Mouse (Mus musculus): Measurements from ENCODE around the gene Cnga1. TPM values are rescaled to one million over a fixed set of nuclear protein-coding genes. Genes with fewer than 3 reads are reported as not detected.
"Not testable (repeated sequence)": the region's sequence is repeated elsewhere in the genome, so short reads cannot be mapped to it uniquely, and the experiment has no call there.

Cnga1 gene
- polyA plus RNA-seq, 1 experiment from 2014 or later, result not detected

DNA sequence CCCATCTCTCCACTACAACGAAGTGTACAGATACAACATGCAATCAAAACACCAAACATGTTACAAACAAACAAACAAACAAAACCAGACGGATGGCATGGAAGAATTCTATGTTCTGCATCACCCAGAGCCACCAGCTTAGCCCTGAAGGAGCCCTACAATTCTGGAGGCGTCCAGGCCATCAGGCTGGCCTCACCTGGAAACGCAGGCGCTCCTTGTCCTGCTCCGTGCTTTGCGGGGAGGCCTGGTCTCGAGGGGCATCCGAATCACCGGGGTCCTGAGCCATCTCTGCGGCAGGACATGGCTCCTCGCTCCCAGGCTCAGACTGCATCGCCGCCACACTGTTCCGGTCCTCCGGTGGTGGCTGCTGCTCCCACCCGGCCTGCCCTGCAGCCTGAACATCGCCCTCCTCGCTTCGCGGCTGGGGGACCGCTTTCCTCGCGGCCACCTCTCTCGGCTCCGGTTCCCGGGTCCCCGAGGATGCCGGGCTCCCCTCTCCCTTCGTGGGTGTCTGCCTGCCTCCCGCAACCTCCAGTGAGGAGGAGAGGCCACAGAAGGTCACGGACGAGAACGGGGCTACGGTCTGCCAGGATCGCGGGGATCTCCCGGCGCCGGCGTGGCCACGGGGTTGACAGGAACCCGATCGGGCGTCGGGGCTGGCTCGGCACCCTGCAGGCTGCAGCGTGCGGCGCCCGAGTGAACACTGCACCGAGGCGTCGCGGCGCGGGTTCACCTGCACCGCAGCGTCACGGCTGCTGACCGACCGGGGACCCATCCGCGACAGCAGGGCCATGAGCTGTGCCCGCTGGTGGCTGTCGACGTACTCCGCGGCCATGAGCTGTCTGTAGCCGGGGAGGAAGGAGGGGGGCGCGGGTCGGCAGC lies 63.7 kb downstream of the Cnga1 start:
- H3K4me1 ChIP-seq; H3K27ac ChIP-seq (replicated peaks); H3K36me3 ChIP-seq; H3K9me3 ChIP-seq: not testable (repeated sequence)
- Histone ChIP-seq H3K4me3 (peak overlapping the region; percentile 57), H3K27me3 (replicated peaks) (peaks cover 49% of the 10 kb centered on the region), H3K9ac (peak overlapping the region; percentile 78), H3K4me2 (peak overlapping the region; percentile 89)
- peak; percentile 31; the same call in 1 of the 2 replicates for ATAC-seq (ENCODE audit: extremely low read depth, insufficient number of reproducible peaks, low FRiP score, low TSS enrichment)
- WGBS, result 4% methylated on average over 50 of the region's 73 CpGs

DNA sequence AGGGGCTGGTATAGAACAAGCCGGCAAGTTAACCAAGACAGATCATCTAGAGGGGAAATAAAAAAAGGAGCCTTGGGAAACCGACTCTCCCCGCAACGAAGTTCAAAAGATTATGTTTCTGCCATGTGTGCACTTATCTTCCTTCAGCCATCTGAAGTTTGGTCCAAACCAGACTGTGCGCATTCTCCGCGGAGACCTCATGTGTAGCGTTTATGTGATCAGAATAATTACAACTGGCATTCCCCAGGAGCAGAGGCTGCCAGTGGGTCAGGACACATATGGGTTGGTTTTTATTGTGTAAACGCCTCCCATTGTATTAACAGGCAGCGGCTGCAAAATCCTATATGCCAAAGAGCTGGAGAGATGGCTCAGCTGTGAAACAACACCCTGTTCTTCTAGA lies 64.5 kb downstream of the Cnga1 start:
- WGBS, result 68% methylated on average over 10 of the region's 10 CpGs
- H3K9me3 ChIP-seq; H3K9ac ChIP-seq; ATAC-seq (ENCODE audit: extremely low read depth, insufficient number of reproducible peaks, low FRiP score, low TSS enrichment); H3K36me3 ChIP-seq; H3K4me1 ChIP-seq; H3K4me3 ChIP-seq; H3K4me2 ChIP-seq; H3K27ac ChIP-seq (replicated peaks): not testable (repeated sequence)
- peaks cover 49% of the 10 kb centered on the region for H3K27me3 ChIP-seq (replicated peaks)

DNA sequence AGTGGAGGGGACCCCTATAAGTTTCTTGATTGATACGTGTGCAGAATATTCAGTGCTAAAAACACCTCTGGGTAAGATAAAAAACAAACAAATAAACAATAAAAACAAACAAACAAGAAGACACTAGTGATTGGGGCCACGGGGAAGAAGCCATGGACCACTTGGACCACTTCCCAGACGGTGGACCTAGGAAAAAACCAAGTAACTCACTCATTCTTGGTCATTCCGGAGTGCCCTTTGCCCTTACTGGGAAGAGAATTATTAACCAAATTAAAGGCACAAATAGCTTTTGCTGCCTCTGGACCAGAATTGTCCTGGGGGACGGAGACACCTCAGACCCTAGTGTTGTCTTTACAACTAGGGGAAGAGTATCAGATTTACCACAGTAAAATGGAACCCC lies 78.5 kb downstream of the Cnga1 start:
- 90% methylated on average over 5 of the region's 5 CpGs for WGBS

GRCm38 (mm10) chr5:72563183-72563582 lies 80.9 kb downstream of the Cnga1 start:
- H3K36me3 ChIP-seq; H3K4me1 ChIP-seq; H3K4me3 ChIP-seq; H3K27ac ChIP-seq (replicated peaks); H3K27me3 ChIP-seq (replicated peaks); ATAC-seq (ENCODE audit: extremely low read depth, insufficient number of reproducible peaks, low FRiP score, low TSS enrichment); H3K4me2 ChIP-seq; H3K9me3 ChIP-seq; H3K9ac ChIP-seq: not testable (repeated sequence)
- 24% methylated on average over 2 of the region's 2 CpGs for WGBS

More for the DNA sequence above, 78.5 kb downstream of the Cnga1 start:
- no peaks in the 10 kb centered on the region for H3K36me3 ChIP-seq
- H3K4me1 ChIP-seq, result no peaks in the 10 kb centered on the region
- ATAC-seq (ENCODE audit: extremely low read depth, insufficient number of reproducible peaks, low FRiP score, low TSS enrichment), result no peak
- H3K4me2 ChIP-seq, result no peak overlapping the region
- no peak overlapping the region for H3K4me3 ChIP-seq
- peaks cover 16% of the 10 kb centered on the region; the same call in 1 of the 2 replicates for H3K9me3 ChIP-seq
- H3K27me3 ChIP-seq (replicated peaks), result no peaks in the 10 kb centered on the region
- H3K27ac ChIP-seq (replicated peaks), result no peak overlapping the region
- no peak overlapping the region for H3K9ac ChIP-seq

DNA sequence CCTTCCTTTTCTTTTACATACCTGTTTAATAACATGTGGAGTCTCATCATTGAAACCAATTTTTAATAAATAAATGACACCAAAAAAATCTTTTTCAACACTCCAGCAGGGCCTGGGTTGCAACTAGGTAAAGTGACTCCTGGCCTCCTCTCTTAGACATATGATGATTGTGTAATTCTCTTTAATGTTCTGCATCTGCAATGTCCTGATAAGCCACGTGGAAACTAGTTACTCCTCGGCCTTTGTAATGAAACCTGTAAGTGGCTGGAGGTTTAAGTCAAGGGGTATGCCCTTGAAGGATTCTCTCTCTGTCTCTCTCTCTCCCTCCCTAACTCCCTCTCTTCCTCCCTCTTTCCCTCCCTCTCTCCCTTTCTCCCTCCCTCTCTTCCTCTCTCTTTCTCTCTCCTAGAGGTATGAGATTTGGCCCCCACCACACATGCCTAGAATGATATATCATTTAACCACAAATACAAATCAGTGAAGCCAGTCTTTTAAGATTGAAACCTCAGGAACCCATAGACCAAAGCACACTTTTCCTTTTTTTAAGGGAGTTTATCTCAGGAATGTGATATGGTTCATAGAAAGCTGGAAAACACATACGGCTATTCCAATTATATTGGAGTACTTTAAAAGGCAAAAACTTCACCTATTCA lies 83.0 kb downstream of the Cnga1 start:
- 47% methylated on average over 3 of the region's 3 CpGs for WGBS
- H3K9ac ChIP-seq, result no peak overlapping the region
- peaks cover under 1% of the 10 kb centered on the region; the same call in 1 of the 2 replicates for H3K36me3 ChIP-seq
- H3K27me3 ChIP-seq (replicated peaks), result no peaks in the 10 kb centered on the region
- no peak overlapping the region for H3K4me2 ChIP-seq
- no peaks in the 10 kb centered on the region for H3K9me3 ChIP-seq
- no peak overlapping the region for H3K27ac ChIP-seq (replicated peaks)
- H3K4me3 ChIP-seq, result no peak overlapping the region
- H3K4me1 ChIP-seq, result peaks cover 14% of the 10 kb centered on the region
- ATAC-seq (ENCODE audit: extremely low read depth, insufficient number of reproducible peaks, low FRiP score, low TSS enrichment), result no peak

- peak within 1 kb of the TSS; percentile 95 for H3K4me2 ChIP-seq
- peak; percentile 96 for ATAC-seq (ENCODE audit: extremely low read depth, insufficient number of reproducible peaks, low FRiP score, low TSS enrichment)
- under 1% methylated on average over 42 of the region's 42 CpGs for WGBS
- H3K9me3 ChIP-seq, result no peaks in the 10 kb centered on the region
- peak within 1 kb of the TSS; percentile 70 for H3K27ac ChIP-seq (replicated peaks)
- no peaks in the 10 kb centered on the region for H3K27me3 ChIP-seq (replicated peaks)
- peaks cover 20% of the 10 kb centered on the region for H3K4me1 ChIP-seq
- H3K9ac ChIP-seq, result peak within 1 kb of the TSS; percentile 94
- peak within 1 kb of the TSS; percentile 87 for H3K4me3 ChIP-seq
- peaks cover 11% of the 10 kb centered on the region for H3K36me3 ChIP-seq
Measured at GRCm38 (mm10) chr5:72559544-72560049, 84.5 kb downstream of the Cnga1 start, which contains the start of gene Nfxl1. Gene Nfxl1, minus strand, starts transcription at chr5:72559684.

DNA sequence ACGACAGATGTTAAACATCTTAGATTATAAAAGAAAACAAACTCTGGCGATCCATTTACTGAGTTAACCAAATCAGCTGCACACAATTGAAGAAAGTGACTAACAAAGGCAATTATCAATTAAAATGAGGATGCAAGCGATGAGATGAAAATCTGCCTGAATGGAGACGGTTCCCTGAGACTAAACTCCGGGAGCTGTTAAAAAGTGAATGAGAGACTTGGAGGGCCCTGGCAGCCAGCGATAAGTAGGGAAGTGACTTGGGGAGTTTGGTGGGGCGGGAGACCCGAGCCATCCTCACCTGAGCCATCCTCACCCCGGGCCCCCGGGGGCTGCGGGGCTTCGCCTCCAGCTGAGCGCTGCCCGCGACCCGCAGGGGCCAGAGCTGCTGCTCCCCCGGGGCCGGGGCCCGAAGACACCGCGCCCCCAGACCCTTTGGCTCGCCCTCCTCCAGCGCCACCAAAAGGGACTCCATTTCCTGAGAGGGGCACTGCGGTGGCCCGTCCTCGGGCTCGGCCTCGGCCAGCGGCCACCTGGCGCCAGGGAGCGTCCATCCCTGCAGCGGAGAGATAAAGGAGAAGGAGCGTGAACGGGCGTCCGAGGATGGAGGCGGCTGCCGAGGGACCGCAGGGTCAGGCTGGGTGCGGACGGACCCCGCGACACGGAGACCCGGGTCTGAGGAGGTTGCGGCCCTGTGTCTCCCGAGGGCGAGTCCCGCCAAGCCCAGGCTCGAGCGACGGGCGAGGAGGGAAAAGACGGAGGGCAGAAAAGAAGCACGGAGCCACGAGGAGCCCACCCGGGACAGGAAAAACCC lies 85.2 kb downstream of the Cnga1 start:
- 1% methylated on average over 57 of the region's 57 CpGs for WGBS
- ATAC-seq (ENCODE audit: extremely low read depth, insufficient number of reproducible peaks, low FRiP score, low TSS enrichment), result peak; percentile 59; the same call in 1 of the 2 replicates
- H3K27me3 ChIP-seq (replicated peaks), result no peaks in the 10 kb centered on the region
- peaks cover 24% of the 10 kb centered on the region for H3K4me1 ChIP-seq
- H3K36me3 ChIP-seq, result peaks cover 18% of the 10 kb centered on the region
- H3K4me3 ChIP-seq, result peak overlapping the region; percentile 87
- H3K9me3 ChIP-seq, result no peaks in the 10 kb centered on the region
- H3K9ac ChIP-seq, result peak overlapping the region; percentile 94
- peak overlapping the region; percentile 95 for H3K4me2 ChIP-seq
- H3K27ac ChIP-seq (replicated peaks), result peak overlapping the region; percentile 70

GRCm38 (mm10) chr5:72556245-72556644 lies 87.8 kb downstream of the Cnga1 start:
- no peaks in the 10 kb centered on the region for H3K27me3 ChIP-seq (replicated peaks)
- no peak for ATAC-seq (ENCODE audit: extremely low read depth, insufficient number of reproducible peaks, low FRiP score, low TSS enrichment)
- H3K36me3 ChIP-seq, result peaks cover 39% of the 10 kb centered on the region
- H3K9ac ChIP-seq, result no peak overlapping the region
- H3K27ac ChIP-seq (replicated peaks), result no peak overlapping the region
- no peaks in the 10 kb centered on the region for H3K9me3 ChIP-seq
- 85% methylated on average over 3 of the region's 3 CpGs for WGBS
- no peak overlapping the region for H3K4me2 ChIP-seq
- peaks cover 24% of the 10 kb centered on the region for H3K4me1 ChIP-seq
- H3K4me3 ChIP-seq, result no peak overlapping the region

Other genes with a start within 250 kb of the Cnga1 start
- 21.7 and 24.1 TPM in 2 replicates for gene Corin, start 139.8 kb downstream of the Cnga1 start, polyA plus RNA-seq (2015; fragmentation: Nextera tagmentation; extraction: Ambion mirVana)
- 8.6 and 10.4 TPM in 2 replicates for gene Nfxl1, start 84.6 kb downstream of the Cnga1 start, polyA plus RNA-seq (2015; fragmentation: Nextera tagmentation; extraction: Ambion mirVana)
- gene Zar1, start 63.0 kb downstream of the Cnga1 start, polyA plus RNA-seq (2015; fragmentation: Nextera tagmentation; extraction: Ambion mirVana), result 0.15 and 0.25 TPM in 2 replicates
- gene Gm5868, start 56.7 kb downstream of the Cnga1 start, polyA plus RNA-seq (2015; fragmentation: Nextera tagmentation; extraction: Ambion mirVana), result 0.23 TPM in 1 of 2 replicates, not detected in the other
- gene Nipal1, start 3.5 kb upstream of the Cnga1 start, polyA plus RNA-seq (2015; fragmentation: Nextera tagmentation; extraction: Ambion mirVana), result 0.28 and 0.35 TPM in 2 replicates
- 0.10 and 0.20 TPM in 2 replicates for gene Txk, start 108.5 kb upstream of the Cnga1 start, polyA plus RNA-seq (2015; fragmentation: Nextera tagmentation; extraction: Ambion mirVana)
- gene Tec, start 224.2 kb upstream of the Cnga1 start, polyA plus RNA-seq (2015; fragmentation: Nextera tagmentation; extraction: Ambion mirVana), result 15.1 and 17.2 TPM in 2 replicates

All from heart, embryonic 13.5 days (tissue).